Mouse (Mus musculus): ENCODE results near the gene Tmx1.

Gene Tmx1

GRCm38 (mm10) chr12:70452726-70453645 lies at the start of gene Tmx1:
TSS of gene Tmx1 (plus strand) at chr12:70453095.
- DNase-seq (ENCODE audit: low read depth), result peak; percentile 87

GRCm38 (mm10) chr12:70404327-70404726 lies 48.6 kb upstream of the Tmx1 start:
- DNase-seq (ENCODE audit: low read depth), result no peak

DNA sequence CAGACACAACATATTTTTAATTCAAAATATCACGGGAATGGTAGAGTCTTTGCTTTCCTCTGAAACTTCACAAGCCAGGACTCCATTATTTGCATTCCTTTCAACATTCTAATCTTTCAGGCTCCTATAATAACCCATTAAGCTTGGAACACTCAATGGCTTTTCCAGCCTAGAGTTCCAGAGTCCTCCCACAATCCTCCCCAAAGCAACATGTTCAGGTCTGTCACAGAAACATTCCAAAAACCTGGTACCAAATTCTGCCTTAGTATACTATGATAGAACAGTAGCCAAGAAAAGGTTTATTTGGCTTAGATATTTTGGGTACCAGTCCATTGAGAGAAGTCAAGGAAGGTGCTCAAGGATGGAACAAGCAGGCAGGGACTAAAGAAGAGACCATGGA lies 44.5 kb upstream of the Tmx1 start:
- no peak for DNase-seq (ENCODE audit: low read depth)

- DNase-seq (ENCODE audit: low read depth), result no peak
These were observed 43.3 kb upstream of the Tmx1 start for GRCm38 (mm10) chr12:70409600-70409999.

- no peak for DNase-seq (ENCODE audit: low read depth)
These were observed 32.7 kb upstream of the Tmx1 start for GRCm38 (mm10) chr12:70420216-70420615.

- DNase-seq (ENCODE audit: low read depth), result no peak
These were observed 31.9 kb upstream of the Tmx1 start for GRCm38 (mm10) chr12:70421028-70421427.

DNA sequence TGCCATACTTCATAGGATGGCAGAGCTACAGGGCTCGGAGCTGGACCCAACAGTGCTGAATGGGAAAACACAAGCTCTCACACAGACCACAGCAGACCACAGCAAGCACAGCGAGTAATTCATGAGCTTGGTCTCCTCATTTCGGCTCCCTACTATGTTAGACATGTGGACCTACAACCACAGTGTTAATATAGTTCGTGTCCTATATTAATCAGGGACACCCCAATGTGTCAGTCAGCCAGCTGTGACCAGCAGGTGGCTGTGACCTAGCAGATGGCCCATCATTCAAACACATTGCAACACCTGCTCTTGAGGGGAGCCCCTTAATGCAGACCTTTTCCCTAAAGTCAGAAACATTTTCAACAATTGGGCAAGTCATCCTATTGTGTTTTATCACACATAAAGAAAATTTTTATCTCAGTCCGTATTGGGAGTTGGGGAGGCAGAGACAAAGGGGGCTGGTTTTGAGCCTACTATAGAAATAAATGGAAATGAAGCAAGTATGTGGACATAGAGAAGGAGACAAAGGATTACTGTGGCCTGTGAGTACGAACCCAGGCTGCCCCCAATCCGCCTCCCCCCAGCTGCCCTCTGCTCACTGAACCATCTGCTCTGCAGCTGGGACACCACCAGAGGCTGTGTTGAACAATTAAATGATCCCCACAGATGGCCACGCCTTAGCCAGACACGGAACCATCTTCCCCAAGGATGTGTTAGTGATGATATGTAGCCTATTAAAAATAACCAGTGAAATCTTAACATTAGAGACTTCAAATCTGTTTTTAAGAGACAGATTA lies 30.4 kb upstream of the Tmx1 start:
- no peak for DNase-seq (ENCODE audit: low read depth)

DNA sequence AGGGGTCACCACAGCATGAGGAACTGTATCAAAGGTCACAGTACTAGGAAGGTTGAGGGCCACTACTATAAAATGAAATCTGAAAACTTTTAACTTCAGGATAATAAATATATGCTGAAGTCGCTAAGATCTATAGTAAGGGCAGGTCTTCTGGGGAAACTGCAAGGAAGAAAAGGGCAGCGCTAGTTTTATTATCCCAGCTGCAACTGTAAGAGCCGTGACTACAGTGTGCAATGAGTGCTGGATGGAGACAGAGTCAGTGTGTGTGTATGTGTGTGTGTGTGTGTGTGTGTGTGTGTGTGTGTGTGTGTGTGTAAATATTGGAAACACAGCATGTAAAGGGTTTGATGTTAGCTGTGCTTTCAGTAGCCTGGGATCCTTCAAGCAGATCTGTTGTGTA lies 25.0 kb upstream of the Tmx1 start:
- DNase-seq (ENCODE audit: low read depth), result no peak

DNA sequence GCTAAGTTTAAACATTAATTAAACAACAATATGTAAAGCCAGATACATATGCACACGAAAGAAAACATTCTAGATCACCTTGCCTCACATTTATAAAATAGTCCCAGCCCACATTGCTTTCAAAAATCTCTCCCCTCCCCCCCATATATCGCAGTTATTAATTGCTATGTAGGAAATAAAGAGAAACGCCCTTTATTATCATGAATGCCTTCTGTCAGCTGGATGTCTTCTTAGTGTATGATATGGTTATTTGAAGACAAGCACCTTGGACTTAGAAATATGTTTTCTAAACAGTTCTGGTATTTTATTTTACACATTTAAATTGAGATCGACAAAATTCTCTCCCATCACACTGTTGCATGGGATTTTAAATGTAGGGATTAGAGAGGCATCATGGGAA lies 23.3 kb upstream of the Tmx1 start:
- DNase-seq (ENCODE audit: low read depth), result no peak

GRCm38 (mm10) chr12:70430307-70430950 lies 22.5 kb upstream of the Tmx1 start:
- no peak for DNase-seq (ENCODE audit: low read depth)

DNA sequence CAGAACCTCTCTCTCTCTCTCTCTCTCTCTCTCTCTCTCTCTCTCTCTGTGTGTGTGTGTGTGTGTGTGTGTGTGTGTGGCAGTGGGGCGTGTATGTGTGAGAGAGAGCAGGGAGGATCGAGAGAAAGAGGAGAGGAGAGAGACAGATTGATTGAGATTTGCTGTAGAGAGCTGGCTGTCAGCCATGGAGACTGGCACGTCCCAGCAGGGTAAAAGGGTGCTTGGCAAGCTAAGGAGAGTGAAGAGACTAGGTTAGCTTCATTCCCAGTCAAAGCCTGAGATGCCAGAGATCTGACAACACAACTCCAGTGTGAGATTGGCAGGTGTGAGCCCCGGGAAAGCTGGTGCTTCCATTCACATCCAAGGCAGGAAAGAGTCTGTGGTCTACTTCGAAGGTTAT lies 21.5 kb upstream of the Tmx1 start:
- DNase-seq (ENCODE audit: low read depth), result no peak

GRCm38 (mm10) chr12:70449961-70450360 lies 2.9 kb upstream of the Tmx1 start:
- DNase-seq (ENCODE audit: low read depth), result no peak

DNA sequence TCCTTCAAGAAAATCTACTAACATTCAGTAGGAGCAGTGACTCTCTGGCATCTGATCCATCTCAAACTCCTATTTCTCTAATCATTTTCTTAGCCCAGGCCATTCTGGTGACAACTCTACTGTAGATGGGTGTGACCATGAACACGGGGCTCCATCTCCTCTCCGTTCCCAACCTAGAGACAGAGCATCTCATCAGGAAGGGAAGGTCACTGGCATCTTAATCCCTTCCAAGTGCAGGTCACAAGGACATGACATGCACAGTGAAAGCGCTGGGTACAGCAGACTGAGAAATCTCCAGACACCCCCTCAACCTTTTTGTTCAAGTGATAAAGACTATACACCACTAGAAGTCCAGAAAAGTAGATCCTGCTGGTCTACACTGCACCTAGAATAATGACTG lies 1.4 kb upstream of the Tmx1 start:
- DNase-seq (ENCODE audit: low read depth), result no peak

DNA sequence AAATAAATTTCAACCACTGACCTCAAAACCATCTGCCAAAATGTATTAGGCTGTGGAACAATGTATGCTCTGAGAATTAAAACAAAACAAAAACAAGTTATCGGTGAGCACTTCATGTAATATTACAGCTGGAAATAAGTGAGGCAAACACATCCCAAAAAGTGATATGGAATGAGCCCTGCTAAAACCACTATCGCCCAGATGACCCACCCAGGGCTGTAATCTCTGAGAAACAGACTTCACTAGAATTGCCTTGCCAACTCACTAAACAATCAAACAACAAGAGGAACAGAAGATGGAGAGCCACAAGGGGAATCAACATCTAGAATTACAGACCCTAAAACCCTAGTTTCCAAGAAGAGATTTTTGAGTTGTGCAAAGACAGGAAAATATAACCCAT lies 752 bp upstream of the Tmx1 start:
- peak; percentile 78 for DNase-seq (ENCODE audit: low read depth)

- no peak for DNase-seq (ENCODE audit: low read depth)
These were observed 2.3 kb downstream of the Tmx1 start for GRCm38 (mm10) chr12:70455226-70455625.

GRCm38 (mm10) chr12:70459546-70459945 lies 6.7 kb downstream of the Tmx1 start:
- no peak for DNase-seq (ENCODE audit: low read depth)

GRCm38 (mm10) chr12:70464016-70464415 lies 11.1 kb downstream of the Tmx1 start:
- no peak for DNase-seq (ENCODE audit: low read depth)

DNA sequence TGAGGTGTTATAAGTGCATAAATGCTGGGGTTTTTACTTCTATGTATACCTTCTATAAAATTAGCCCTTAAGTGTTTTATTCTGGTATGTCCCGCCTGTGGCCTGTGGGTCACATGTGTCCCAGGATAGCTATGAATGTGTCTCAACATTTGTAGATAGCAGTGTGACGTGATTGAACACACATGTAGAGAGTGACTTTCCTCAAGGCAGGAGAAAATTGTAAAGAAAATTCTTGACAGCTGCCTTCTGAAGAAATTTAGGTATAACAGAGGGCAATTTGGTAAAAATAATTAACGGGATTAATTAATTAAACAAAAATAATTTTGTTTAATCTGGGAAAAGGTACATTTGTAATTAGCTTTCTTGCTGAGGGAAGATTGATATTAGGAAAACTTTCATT lies 22.4 kb downstream of the Tmx1 start:
- DNase-seq (ENCODE audit: low read depth), result no peak

GRCm38 (mm10) chr12:70476884-70477576 lies 24.1 kb downstream of the Tmx1 start:
- DNase-seq (ENCODE audit: low read depth), result no peak

DNA sequence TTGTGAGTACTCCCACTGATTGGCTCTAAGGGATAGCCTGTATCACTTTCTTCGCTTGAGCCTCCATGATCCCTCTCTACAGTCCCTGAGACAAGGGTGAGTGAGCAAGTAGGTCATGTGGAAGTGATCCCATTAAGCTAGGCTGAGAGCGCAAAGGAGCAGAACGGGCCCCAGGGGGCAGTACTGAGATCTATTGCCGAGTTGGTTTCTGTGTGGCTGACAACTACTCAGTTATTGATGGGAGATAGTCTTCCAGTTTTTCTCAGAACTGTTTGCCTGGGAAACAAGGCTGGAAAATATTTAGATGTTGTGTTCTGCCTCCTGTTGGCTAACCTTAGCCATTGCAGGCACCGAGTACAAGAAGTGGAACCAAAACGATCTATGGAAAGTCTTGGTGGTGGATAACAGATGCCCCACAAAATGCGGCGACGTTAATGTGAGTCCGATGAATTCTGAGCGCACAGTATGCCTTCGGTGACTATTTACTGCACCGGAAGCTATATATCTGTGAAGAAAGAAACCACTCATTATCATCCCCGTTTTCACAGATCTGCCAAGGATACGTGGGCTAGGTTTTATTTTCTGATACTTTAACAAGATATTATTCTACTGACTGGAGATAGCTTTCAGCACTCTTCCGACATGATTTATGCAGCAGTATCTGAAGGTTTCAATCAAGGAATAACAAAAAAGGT lies 24.8 kb downstream of the Tmx1 start:
- DNase-seq (ENCODE audit: low read depth), result no peak

GRCm38 (mm10) chr12:70485956-70486355 lies 33.1 kb downstream of the Tmx1 start:
- no peak for DNase-seq (ENCODE audit: low read depth)

Data from c-Kit-positive CD71-positive TER-119-negative erythroid progenitor cells, embryonic 14.5 days (primary cell).